Mouse (Mus musculus): ENCODE measurements around the gene Chrm3.

- TF ChIP-seq CTCF (IDR thresholded peaks at IDR 0.05; ENCODE audit: control insufficient read depth, insufficient read depth, insufficient read length) = no peak
- TF ChIP-seq USF1 (IDR thresholded peaks at IDR 0.05; ENCODE audit: low read depth) = no peak
- TF ChIP-seq MYOG (IDR thresholded peaks at IDR 0.05; ENCODE audit: control insufficient read depth, extremely low read depth, insufficient read length) = no peak
- no peak for TF ChIP-seq MAX (IDR thresholded peaks at IDR 0.05)
- no peak for TF ChIP-seq CEBPB (IDR thresholded peaks at IDR 0.05; ENCODE audit: low read depth)
- TF ChIP-seq MYOD1 (IDR thresholded peaks at IDR 0.05; ENCODE audit: control insufficient read depth, insufficient read length, low read depth) = no peak
Observed at GRCm38 (mm10) chr13:9890460-9890859, 470.2 kb downstream of the Chrm3 start.
